ENCODE assay signal across 14 mouse cellular contexts in the genomic region with DNA sequence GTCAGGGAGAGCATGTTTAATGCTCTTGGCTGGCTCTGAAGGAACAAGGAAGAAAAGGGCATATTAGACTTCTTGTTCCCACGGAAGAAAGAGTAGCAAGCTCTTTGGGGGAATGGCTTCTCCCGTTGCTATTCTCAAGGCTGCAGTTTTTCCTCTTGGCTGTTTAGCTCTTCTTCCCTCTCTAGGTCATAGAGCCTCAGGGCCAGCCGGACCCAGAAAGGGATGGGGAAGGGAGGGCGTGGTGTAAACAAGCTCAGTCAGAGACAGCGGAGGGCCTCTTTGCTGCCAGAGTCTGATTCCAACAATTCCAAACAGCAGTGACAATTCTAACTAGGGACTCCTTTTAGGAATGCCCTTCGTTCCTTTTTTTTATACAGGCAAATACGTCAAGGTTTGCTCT. TPM values are rescaled to one million over a fixed set of nuclear protein-coding genes. Genes with fewer than 3 reads are reported as not detected.
DNase-seq lines count a peak whose midpoint lies in the region; ATAC-seq and TF ChIP-seq lines count a peak whose summit lies in the region.
"Had no signal": no experiment of that assay in that cellular context is flagged by ENCODE, and none has a peak within 500 bp of the region (broad histone marks: within the 10 kb centered on the region; RNA-seq: fewer than 3 reads in every experiment).

No protein-coding gene starts in this region.

- no peak for TF ChIP-seq CTCF in hindbrain, postnatal 0 days (IDR thresholded peaks at IDR 0.05; ENCODE audit: low read depth)

- WGBS in stomach, embryonic 14.5 days, result 27% methylated on average over 7 of the region's 7 CpGs
- 71% methylated on average over 7 of the region's 7 CpGs for WGBS in midbrain, embryonic 14.5 days
- WGBS in hindbrain, postnatal 0 days, result 64% methylated on average over 7 of the region's 7 CpGs

- H3K27ac ChIP-seq in stomach, embryonic 14.5 days (ENCODE audit: low read length), result no peak overlapping the region
- no peak overlapping the region for H3K27ac ChIP-seq in midbrain, embryonic 14.5 days (replicated peaks; ENCODE audit: low read depth, low read length)
- no peak overlapping the region for H3K27ac ChIP-seq in hindbrain, postnatal 0 days
- H3K27ac ChIP-seq: embryonic facial prominence, embryonic 13.5 days; macrophage had no signal

- H3K4me3 ChIP-seq in stomach, embryonic 14.5 days (ENCODE audit: low read depth, low read length), result no peak overlapping the region
- H3K4me3 ChIP-seq in midbrain, embryonic 14.5 days (replicated peaks; ENCODE audit: low read depth, low read length), result no peak overlapping the region
- no peak overlapping the region for H3K4me3 ChIP-seq in hindbrain, postnatal 0 days (ENCODE audit: low read length)
- H3K4me3 ChIP-seq: embryonic facial prominence, embryonic 13.5 days; myocyte had no signal

- ATAC-seq in stomach, embryonic 14.5 days (ENCODE audit: insufficient number of reproducible peaks, insufficient read depth, low FRiP score, low read depth), result no peak
- ATAC-seq in midbrain, embryonic 14.5 days (ENCODE audit: low FRiP score, low TSS enrichment), result no peak
- no peak for ATAC-seq in hindbrain, postnatal 0 days
- ATAC-seq: forebrain, embryonic 16.5 days had no signal

- peak; percentile 12 for DNase-seq in kidney, postnatal 14 days
- no peak for DNase-seq in kidney, adult 8-10 months
- DNase-seq in gastrocnemius, postnatal 25 days, result peak; percentile 36
- peak; percentile 23 to 39 for DNase-seq in heart, postnatal 10 days
- no peak for DNase-seq in midbrain, embryonic 14.5 days
- no peak for DNase-seq in hindbrain, postnatal 0 days (ENCODE audit: low spot score)
- DNase-seq: cerebellum, adult 18-20 months; kidney, adult 9 months; thymus, adult 18-20 months had no signal

- H3K36me3 ChIP-seq in stomach, embryonic 14.5 days (ENCODE audit: control insufficient read depth, insufficient read depth, low read length), result no peaks in the 10 kb centered on the region
- H3K36me3 ChIP-seq in midbrain, embryonic 14.5 days (ENCODE audit: control insufficient read depth, insufficient read depth, low read length), result no peaks in the 10 kb centered on the region
- H3K36me3 ChIP-seq in hindbrain, postnatal 0 days (ENCODE audit: insufficient read depth, low read length), result no peaks in the 10 kb centered on the region
- H3K36me3 ChIP-seq: embryonic facial prominence, embryonic 13.5 days had no signal

- no peak overlapping the region for H3K9ac ChIP-seq in stomach, embryonic 14.5 days (replicated peaks; ENCODE audit: low read depth, low read length)
- no peak overlapping the region for H3K9ac ChIP-seq in midbrain, embryonic 14.5 days (replicated peaks; ENCODE audit: low read length)
- no peak overlapping the region for H3K9ac ChIP-seq in hindbrain, postnatal 0 days (replicated peaks; ENCODE audit: low read length)
- H3K9ac ChIP-seq: embryonic facial prominence, embryonic 13.5 days had no signal

- no peaks in the 10 kb centered on the region for H3K27me3 ChIP-seq in stomach, embryonic 14.5 days (ENCODE audit: control insufficient read depth, insufficient read depth, low read length)
- H3K27me3 ChIP-seq in midbrain, embryonic 14.5 days (ENCODE audit: control insufficient read depth, insufficient read depth, low read length), result no peaks in the 10 kb centered on the region
- no peaks in the 10 kb centered on the region for H3K27me3 ChIP-seq in hindbrain, postnatal 0 days (ENCODE audit: insufficient read depth, low read length)
- H3K27me3 ChIP-seq: embryonic facial prominence, embryonic 13.5 days had no signal

- H3K9me3 ChIP-seq in stomach, embryonic 14.5 days (ENCODE audit: control insufficient read depth, low read depth, low read length), result no peaks in the 10 kb centered on the region
- H3K9me3 ChIP-seq in midbrain, embryonic 14.5 days (ENCODE audit: control insufficient read depth, low read length), result no peaks in the 10 kb centered on the region
- no peaks in the 10 kb centered on the region for H3K9me3 ChIP-seq in hindbrain, postnatal 0 days (ENCODE audit: low read length)
- H3K9me3 ChIP-seq: embryonic facial prominence, embryonic 13.5 days had no signal

- 0 out of 2 replicates have a peak overlapping the region, but pooled peaks have one; percentile 11 for H3K4me2 ChIP-seq in stomach, embryonic 14.5 days (replicated peaks; ENCODE audit: low read depth, low read length)
- H3K4me2 ChIP-seq in midbrain, embryonic 14.5 days (ENCODE audit: low read length), result no peak overlapping the region
- H3K4me2 ChIP-seq in hindbrain, postnatal 0 days (ENCODE audit: low read depth, low read length), result no peak overlapping the region
- H3K4me2 ChIP-seq: embryonic facial prominence, embryonic 13.5 days had no signal

- no peaks in the 10 kb centered on the region for H3K4me1 ChIP-seq in stomach, embryonic 14.5 days (ENCODE audit: control insufficient read depth, insufficient read depth, low read length)
- no peaks in the 10 kb centered on the region for H3K4me1 ChIP-seq in midbrain, embryonic 14.5 days (ENCODE audit: control insufficient read depth, insufficient read depth, low read length)
- no peaks in the 10 kb centered on the region for H3K4me1 ChIP-seq in hindbrain, postnatal 0 days (ENCODE audit: insufficient read depth, low read length)

- intact Hi-C loops in heart, postnatal 10 days (cut with DNase I), result no loop called here

RNA-seq across cellular contexts. Expression of gene Neb, which starts 7.8 kb away (rescaled TPM):
- total RNA-seq in gastrocnemius, postnatal 25 days (2021), result 1,000 to 10,000 TPM; 4,872 to 5,741 TPM
- total RNA-seq in heart, postnatal 10 days (2021), result 1 to 10 TPM; 2.1 to 5.1 TPM
- 0.24 and 1.0 TPM in 2 replicates for polyA plus RNA-seq in stomach, embryonic 14.5 days (2014; fragmentation: Nextera tagmentation; extraction: Ambion mirVana)
- polyA plus RNA-seq in midbrain, embryonic 14.5 days (2014; fragmentation: Nextera tagmentation; extraction: Ambion mirVana), result 0.18 and 0.45 TPM in 2 replicates
- 1.2 and 2.5 TPM in 2 replicates for total RNA-seq in hindbrain, postnatal 0 days (2014; rRNA removed)
- 0.38 and 0.58 TPM in 2 replicates for polyA plus RNA-seq in hindbrain, postnatal 0 days (2015; fragmentation: Nextera tagmentation; extraction: Ambion mirVana)

RNA-seq across cellular contexts. Expression of gene Arl5a, which starts 38.7 kb away (rescaled TPM):
- 10 to 100 TPM; 30.7 to 31.8 TPM for total RNA-seq in gastrocnemius, postnatal 25 days (2021)
- total RNA-seq in heart, postnatal 10 days (2021), result 10 to 100 TPM; 45.3 to 48.8 TPM
- 53.5 and 60.7 TPM in 2 replicates for polyA plus RNA-seq in stomach, embryonic 14.5 days (2014; fragmentation: Nextera tagmentation; extraction: Ambion mirVana)
- 40.8 and 66.2 TPM in 2 replicates for polyA plus RNA-seq in midbrain, embryonic 14.5 days (2014; fragmentation: Nextera tagmentation; extraction: Ambion mirVana)
- 51.0 and 53.2 TPM in 2 replicates for total RNA-seq in hindbrain, postnatal 0 days (2014; rRNA removed)
- polyA plus RNA-seq in hindbrain, postnatal 0 days (2015; fragmentation: Nextera tagmentation; extraction: Ambion mirVana), result 25.6 and 28.0 TPM in 2 replicates

Comparison
In these comparisons a context has a peak if more than half of its experiments do, and no peak if none do; other contexts are left out.
1. DNase-seq: peak in kidney, postnatal 14 days (single experiment), gastrocnemius, postnatal 25 days (single experiment) and heart, postnatal 10 days (2 of 2); none in kidney, adult 8-10 months (0 of 2), midbrain, embryonic 14.5 days (single experiment) and hindbrain, postnatal 0 days (single experiment).
2. RNA of gene Neb, which starts 7.8 kb away (total RNA-seq): 4,872 to 5,741 TPM in gastrocnemius, postnatal 25 days; 2.1 to 5.1 TPM in heart, postnatal 10 days and 1.2 to 2.5 TPM in hindbrain, postnatal 0 days; every median in the first group is over 100 times any median in the second.